9 mouse cellular contexts compared by ENCODE assay signal in genomic region chr7:3302556-3303275, GRCm38 (mm10). TPM values are rescaled to one million over a fixed set of nuclear protein-coding genes. Genes with fewer than 3 reads are reported as not detected.
A peak's percentile ranks its signal among the peaks of the same experiment; 100 is the strongest.
DNase-seq lines count a peak whose midpoint lies in the region; ATAC-seq and TF ChIP-seq lines count a peak whose summit lies in the region.
"Had no signal": no experiment of that assay in that cellular context is flagged by ENCODE, and none has a peak within 500 bp of the region (broad histone marks: within the 10 kb centered on the region; RNA-seq: fewer than 3 reads in every experiment).

No protein-coding gene starts in this region.

- peaks cover 6% of the 10 kb centered on the region; the same call in 1 of the 2 replicates for H3K27me3 ChIP-seq in forebrain, postnatal 0 days (ENCODE audit: insufficient read depth, low read length)
- H3K27me3 ChIP-seq in limb, embryonic 14.5 days (ENCODE audit: control insufficient read depth, insufficient read depth, low read length): peaks cover 37% of the 10 kb centered on the region
- peaks cover 25% of the 10 kb centered on the region for H3K27me3 ChIP-seq in neural tube, embryonic 11.5 days (ENCODE audit: control insufficient read depth, insufficient read depth, low read length)

- H3K9me3 ChIP-seq in forebrain, postnatal 0 days (ENCODE audit: low read length): no peaks in the 10 kb centered on the region
- H3K9me3 ChIP-seq in limb, embryonic 14.5 days (ENCODE audit: control insufficient read depth, low read length): no peaks in the 10 kb centered on the region
- H3K9me3 ChIP-seq in neural tube, embryonic 11.5 days (ENCODE audit: control insufficient read depth, low read length): no peaks in the 10 kb centered on the region

- no peak for TF ChIP-seq POLR2A in limb, embryonic 14.5 days (IDR thresholded peaks at IDR 0.05; ENCODE audit: borderline replicate concordance, extremely low read depth, insufficient read depth, insufficient read length)

- peak overlapping the region; percentile 83 for H3K4me2 ChIP-seq in forebrain, postnatal 0 days (ENCODE audit: low read depth)
- peak overlapping the region; percentile 55 for H3K4me2 ChIP-seq in limb, embryonic 14.5 days (replicated peaks; ENCODE audit: low read depth, low read length, severe bottlenecking)
- H3K4me2 ChIP-seq in neural tube, embryonic 11.5 days (ENCODE audit: low read depth): peak overlapping the region; percentile 72

- WGBS in forebrain, postnatal 0 days: 2% methylated on average over 16 of the region's 16 CpGs
- 4% methylated on average over 16 of the region's 16 CpGs for WGBS in limb, embryonic 14.5 days
- 2% methylated on average over 16 of the region's 16 CpGs for WGBS in neural tube, embryonic 11.5 days

- H3K4me3 ChIP-seq in brown adipose tissue, adult 24 weeks (ENCODE audit: insufficient read depth, low read depth, low read length): peak overlapping the region; percentile 45
- peak overlapping the region; percentile 48 for H3K4me3 ChIP-seq in forebrain, postnatal 0 days (ENCODE audit: low read depth, low read length)
- peak overlapping the region; percentile 31 for H3K4me3 ChIP-seq in limb, embryonic 14.5 days (replicated peaks; ENCODE audit: low read length)
- peak overlapping the region; percentile 37 for H3K4me3 ChIP-seq in neural tube, embryonic 11.5 days (ENCODE audit: low read depth, low read length)

- H3K9ac ChIP-seq in forebrain, postnatal 0 days: peak overlapping the region; percentile 65
- no peak overlapping the region for H3K9ac ChIP-seq in limb, embryonic 14.5 days (ENCODE audit: low read depth, low read length, severe bottlenecking)
- peak overlapping the region; percentile 2; the same call in 1 of the 2 replicates for H3K9ac ChIP-seq in neural tube, embryonic 11.5 days (ENCODE audit: low read length)

- ATAC-seq in frontal cortex, adult (ENCODE audit: low TSS enrichment): 0 out of 2 replicates have a peak, but pooled peaks have one; percentile 16
- ATAC-seq in forebrain, postnatal 0 days: peak; percentile 0; the same call in 1 of the 2 replicates
- 0 out of 2 replicates have a peak, but pooled peaks have one; percentile 2 for ATAC-seq in limb, embryonic 14.5 days (ENCODE audit: low FRiP score, low read depth)
- ATAC-seq in neural tube, embryonic 11.5 days (ENCODE audit: insufficient read depth, low FRiP score, low TSS enrichment): 0 out of 2 replicates have a peak, but pooled peaks have one; percentile 10

- H3K36me3 ChIP-seq in forebrain, postnatal 0 days (ENCODE audit: insufficient read depth): peaks cover 12% of the 10 kb centered on the region; the same call in 1 of the 2 replicates
- H3K36me3 ChIP-seq in limb, embryonic 14.5 days (ENCODE audit: control insufficient read depth, insufficient read depth, low read length): peaks cover 24% of the 10 kb centered on the region
- no peaks in the 10 kb centered on the region for H3K36me3 ChIP-seq in neural tube, embryonic 11.5 days (ENCODE audit: control insufficient read depth, insufficient read depth, low read length)

- no peak for DNase-seq in frontal cortex, postnatal 25 days (ENCODE audit: low spot score in 2 of 2)
- peak; percentile 62 for DNase-seq in forebrain, postnatal 0 days
- DNase-seq in limb, embryonic 14.5 days (ENCODE audit: low spot score): no peak
- DNase-seq in neural tube, embryonic 11.5 days (ENCODE audit: low spot score): peak; percentile 48
- DNase-seq in left cerebral cortex, adult 18-20 months (ENCODE audit: low spot score in 2 of 2): no peak
- DNase-seq in c-Kit-positive CD71-positive TER-119-positive erythroid progenitor cells, embryonic 14.5 days (ENCODE audit: low spot score): no peak

- H3K4me1 ChIP-seq in brown adipose tissue, adult 24 weeks (ENCODE audit: control insufficient read depth, insufficient read depth, insufficient read length, low read length): peaks cover 21% of the 10 kb centered on the region
- H3K4me1 ChIP-seq in forebrain, postnatal 0 days (ENCODE audit: insufficient read depth): peaks cover 17% of the 10 kb centered on the region; the same call in 1 of the 2 replicates
- peaks cover 13% of the 10 kb centered on the region for H3K4me1 ChIP-seq in limb, embryonic 14.5 days (ENCODE audit: control insufficient read depth, insufficient read depth, low read length)
- peaks cover 15% of the 10 kb centered on the region for H3K4me1 ChIP-seq in neural tube, embryonic 11.5 days (ENCODE audit: control insufficient read depth, insufficient read depth, low read length)

- peak; percentile 73 for TF ChIP-seq CTCF in forebrain, postnatal 0 days (IDR thresholded peaks at IDR 0.05; ENCODE audit: low read depth)

- peak overlapping the region; percentile 19; the same call in 1 of the 2 replicates for H3K27ac ChIP-seq in brown adipose tissue, adult 24 weeks (replicated peaks; ENCODE audit: low read depth, low read length)
- peak overlapping the region; percentile 71; the same call in 1 of the 2 replicates for H3K27ac ChIP-seq in forebrain, postnatal 0 days (ENCODE audit: low read depth, low read length)
- no peak overlapping the region for H3K27ac ChIP-seq in limb, embryonic 14.5 days (replicated peaks; ENCODE audit: low read depth, low read length)
- no peak overlapping the region for H3K27ac ChIP-seq in neural tube, embryonic 11.5 days (ENCODE audit: low read depth, low read length)

RNA-seq across cellular contexts. Expression of gene Prkcg, which starts 13.7 kb away (rescaled TPM):
- polyA plus RNA-seq in brown adipose tissue, adult 24 weeks (2012; ENCODE audit: insufficient read depth, insufficient read length, missing spikeins): 1.4 and 2.9 TPM in 2 replicates
- 10.2 and 17.3 TPM in 2 replicates for total RNA-seq in forebrain, postnatal 0 days (2014; rRNA removed)
- polyA plus RNA-seq in forebrain, postnatal 0 days (2015; fragmentation: Nextera tagmentation; extraction: Ambion mirVana): 12.1 and 15.1 TPM in 2 replicates
- 1.6 and 1.7 TPM in 2 replicates for polyA plus RNA-seq in limb, embryonic 14.5 days (2012; rRNA removed)
- 0.17 and 0.35 TPM in 2 replicates for polyA plus RNA-seq in limb, embryonic 14.5 days (2014; fragmentation: Nextera tagmentation; extraction: Ambion mirVana)
- polyA plus RNA-seq in neural tube, embryonic 11.5 days (2014; fragmentation: Nextera tagmentation; extraction: Ambion mirVana): 0.32 and 0.77 TPM in 2 replicates
- total RNA-seq in left cerebral cortex, adult 18-20 months (2021): 100 to 1,000 TPM; 239 to 276 TPM

RNA-seq across cellular contexts. Expression of gene Myadm, which starts 13.8 kb away (rescaled TPM):
- 45.0 and 52.3 TPM in 2 replicates for polyA plus RNA-seq in brown adipose tissue, adult 24 weeks (2012; ENCODE audit: insufficient read depth, insufficient read length, missing spikeins)
- total RNA-seq in forebrain, postnatal 0 days (2014; rRNA removed): 16.2 and 22.3 TPM in 2 replicates
- polyA plus RNA-seq in forebrain, postnatal 0 days (2015; fragmentation: Nextera tagmentation; extraction: Ambion mirVana): 14.0 and 22.3 TPM in 2 replicates
- 209 and 348 TPM in 2 replicates for polyA plus RNA-seq in limb, embryonic 14.5 days (2012; rRNA removed)
- 126 and 141 TPM in 2 replicates for polyA plus RNA-seq in limb, embryonic 14.5 days (2014; fragmentation: Nextera tagmentation; extraction: Ambion mirVana)
- 46.7 and 48.3 TPM in 2 replicates for polyA plus RNA-seq in neural tube, embryonic 11.5 days (2014; fragmentation: Nextera tagmentation; extraction: Ambion mirVana)
- total RNA-seq in left cerebral cortex, adult 18-20 months (2021): 10 to 100 TPM; 51.4 to 57.2 TPM

RNA-seq across cellular contexts. Expression of gene Cacng7, which starts 30.0 kb away (rescaled TPM):
- 3.4 and 3.6 TPM in 2 replicates for polyA plus RNA-seq in brown adipose tissue, adult 24 weeks (2012; ENCODE audit: insufficient read depth, insufficient read length, missing spikeins)
- 73.4 and 78.9 TPM in 2 replicates for total RNA-seq in forebrain, postnatal 0 days (2014; rRNA removed)
- polyA plus RNA-seq in forebrain, postnatal 0 days (2015; fragmentation: Nextera tagmentation; extraction: Ambion mirVana): 2.3 and 2.5 TPM in 2 replicates
- 129 and 207 TPM in 2 replicates for polyA plus RNA-seq in limb, embryonic 14.5 days (2012; rRNA removed)
- 2.5 and 3.9 TPM in 2 replicates for polyA plus RNA-seq in limb, embryonic 14.5 days (2014; fragmentation: Nextera tagmentation; extraction: Ambion mirVana)
- 2.9 and 3.5 TPM in 2 replicates for polyA plus RNA-seq in neural tube, embryonic 11.5 days (2014; fragmentation: Nextera tagmentation; extraction: Ambion mirVana)
- 100 to 1,000 TPM; 174 to 185 TPM for total RNA-seq in left cerebral cortex, adult 18-20 months (2021)

RNA-seq across cellular contexts. Expression of gene Nlrp12, which starts 53.2 kb away (rescaled TPM):
- polyA plus RNA-seq in brown adipose tissue, adult 24 weeks (2012; ENCODE audit: insufficient read depth, insufficient read length, missing spikeins): not detected in 2 replicates
- not detected in 2 replicates for total RNA-seq in forebrain, postnatal 0 days (2014; rRNA removed)
- polyA plus RNA-seq in forebrain, postnatal 0 days (2015; fragmentation: Nextera tagmentation; extraction: Ambion mirVana): 0.04 and 0.05 TPM in 2 replicates
- not detected in 2 replicates for polyA plus RNA-seq in limb, embryonic 14.5 days (2012; rRNA removed)
- not detected in 2 replicates for polyA plus RNA-seq in limb, embryonic 14.5 days (2014; fragmentation: Nextera tagmentation; extraction: Ambion mirVana)
- polyA plus RNA-seq in neural tube, embryonic 11.5 days (2014; fragmentation: Nextera tagmentation; extraction: Ambion mirVana): not detected in 2 replicates
- total RNA-seq in left cerebral cortex, adult 18-20 months (2021): not detected
- total RNA-seq: heart, postnatal 36 days had no signal

Comparison
In these comparisons a context has a peak if more than half of its experiments do, and no peak if none do; other contexts are left out.
1. DNase-seq: peak in forebrain, postnatal 0 days (single experiment) and neural tube, embryonic 11.5 days (single experiment); none in frontal cortex, postnatal 25 days (0 of 2), limb, embryonic 14.5 days (single experiment), left cerebral cortex, adult 18-20 months (0 of 2) and c-Kit-positive CD71-positive TER-119-positive erythroid progenitor cells, embryonic 14.5 days (single experiment).
2. H3K27ac ChIP-seq: peak in brown adipose tissue, adult 24 weeks (single experiment) and forebrain, postnatal 0 days (single experiment); none in limb, embryonic 14.5 days (single experiment) and neural tube, embryonic 11.5 days (single experiment).
3. Peak in every context shown above with its lines, with median percentiles within 50 percentile points of each other: ATAC-seq, H3K4me3 ChIP-seq and H3K4me2 ChIP-seq.